Mouse (Mus musculus): ENCODE data around the gene Apol7b.
"Not testable (repeated sequence)": the region's sequence is repeated elsewhere in the genome, so short reads cannot be mapped to it uniquely, and the experiment has no call there.

- not testable (repeated sequence) for TF ChIP-seq CTCF (IDR thresholded peaks at IDR 0.05; ENCODE audit: low read depth, low read length); POLR2A (IDR thresholded peaks at IDR 0.05; ENCODE audit: borderline replicate concordance, low read depth, low read length)
Measured at GRCm38 (mm10) chr15:77445668-77446067, 1.6 kb downstream of the Apol7b start.

Measured in bone marrow macrophage, adult 2 months (primary cell).